Mouse (Mus musculus) kidney, embryonic 15.5 days (tissue): ENCODE results near the gene Olfr1238. TPM values are rescaled to one million over a fixed set of nuclear protein-coding genes. Genes with fewer than 3 reads are reported as not detected.
A peak's percentile ranks its signal among the peaks of the same experiment; 100 is the strongest.

Source experiments
- ATAC-seq: fragments of 200-750 bp; cut with Nextera tagmentation; replicated peaks from 2 replicates; pipeline ENCODE4 v1.8.0; 2017; ENCODE audit warnings: moderate TSS enrichment; ENCODE audit not compliant: low FRiP score
- H3K27ac ChIP-seq: fragments of 300-500 bp; sonication (generic); 2 replicates; pipeline ENCODE4 v1.5.1; 2015; ENCODE audit warnings: mild to moderate bottlenecking, inconsistent platforms
- H3K27me3 ChIP-seq: fragments of 300-500 bp; sonication (generic); 2 replicates; pipeline ENCODE4 v1.6.1; 2015; ENCODE audit warnings: inconsistent platforms
- H3K36me3 ChIP-seq: fragments of 300-500 bp; sonication (generic); 2 replicates; pipeline ENCODE4 v1.6.1; 2015; ENCODE audit warnings: inconsistent platforms
- H3K4me1 ChIP-seq: fragments of 300-500 bp; sonication (generic); 2 replicates; pipeline ENCODE4 v1.6.1; 2015; ENCODE audit warnings: inconsistent platforms
- H3K4me2 ChIP-seq: fragments of 300-500 bp; sonication (generic); 2 replicates; pipeline ENCODE4 v1.6.1; 2015; ENCODE audit warnings: moderate library complexity, mild to moderate bottlenecking, inconsistent platforms
- H3K4me3 ChIP-seq: fragments of 300-500 bp; sonication (generic); replicated peaks from 2 replicates; pipeline ENCODE4 v1.5.1; 2015; ENCODE audit warnings: mild to moderate bottlenecking, inconsistent platforms
- H3K9ac ChIP-seq: fragments of 300-500 bp; sonication (generic); 2 replicates; pipeline ENCODE4 v1.6.1; 2015; ENCODE audit warnings: mild to moderate bottlenecking, inconsistent platforms
- H3K9me3 ChIP-seq: fragments of 300-500 bp; sonication (generic); replicated peaks from 2 replicates; pipeline ENCODE4 v1.6.1; 2016; ENCODE audit warnings: inconsistent platforms
- WGBS: fragments of 180-500 bp; shearing (Covaris S2); methylation state at CpG from one replicate; pipeline ENCODE4 v1.1.7; 2015; ENCODE audit warnings: mixed read lengths; 5-methylcytosine and 5-hydroxymethylcytosine counted together
- polyA plus RNA-seq: library from polyadenylated mRNA; unstranded; fragments of >200 nt; fragmentation: Nextera tagmentation; extraction: Ambion mirVana; gene quantifications from 2 replicates; pipeline ENCODE4 v1.2.1, GENCODE M21; 2015

Olfr1238 gene
- polyA plus RNA-seq: not detected in 2 replicates

DNA sequence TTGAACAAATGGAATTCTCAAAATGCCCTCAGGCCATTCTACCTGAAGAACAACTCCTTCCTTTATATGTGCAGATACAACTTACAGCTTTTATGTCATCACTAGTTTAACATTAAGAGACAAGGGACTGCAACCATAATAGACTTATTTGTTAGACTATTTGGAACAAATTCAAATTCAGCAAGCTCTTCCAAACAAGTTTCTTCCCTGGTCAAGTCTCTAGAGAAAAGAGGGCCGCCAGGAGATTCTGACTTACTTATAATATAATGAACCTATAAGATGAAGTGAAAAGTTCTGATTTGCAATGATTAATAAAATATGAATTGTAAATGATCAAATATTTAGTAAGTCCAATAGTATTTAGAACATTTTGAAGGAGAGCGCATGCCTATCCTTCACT is at the start of gene Olfr1238:
Gene Olfr1238, minus strand, starts transcription at position 101 of the 400 bp plus-strand sequence.
- 93% methylated on average over 2 of the region's 2 CpGs for WGBS
- Histone ChIP-seq H3K4me2 (no peak within 1 kb of the TSS), H3K9me3 (no peaks in the 10 kb centered on the region), H3K36me3 (no peaks in the 10 kb centered on the region), H3K27ac (no peak within 1 kb of the TSS), H3K4me3 (no peak within 1 kb of the TSS), H3K9ac (no peak within 1 kb of the TSS), H3K27me3 (no peaks in the 10 kb centered on the region), H3K4me1 (no peaks in the 10 kb centered on the region)
- no peak for ATAC-seq

DNA sequence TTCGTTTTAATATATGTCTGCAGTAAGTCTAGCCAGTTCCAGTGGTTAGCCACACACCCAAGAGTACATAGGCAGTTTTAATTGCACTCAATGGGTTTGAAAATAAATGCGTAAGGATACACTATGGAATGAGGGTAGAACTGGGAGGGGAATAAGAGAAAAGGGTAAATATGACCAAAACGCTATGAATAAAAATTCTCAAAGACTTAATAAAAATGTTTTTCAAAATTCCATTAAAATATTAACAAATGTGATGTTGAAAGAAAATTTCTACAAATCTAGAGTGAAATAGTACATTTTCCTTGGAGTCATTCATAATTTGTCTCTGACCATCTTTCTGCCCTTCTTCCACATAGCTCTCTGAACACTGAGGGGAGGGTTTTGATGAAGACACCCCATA is 33.4 kb upstream of the Olfr1238 start, which contains the start of gene Olfr1240:
Gene Olfr1240, minus strand, starts transcription at position 101 of the 400 bp plus-strand sequence.
- Histone ChIP-seq H3K9ac (no peak within 1 kb of the TSS), H3K27me3 (no peaks in the 10 kb centered on the region), H3K4me1 (no peaks in the 10 kb centered on the region), H3K4me2 (no peak within 1 kb of the TSS), H3K36me3 (no peaks in the 10 kb centered on the region), H3K27ac (no peak within 1 kb of the TSS), H3K4me3 (no peak within 1 kb of the TSS), H3K9me3 (no peaks in the 10 kb centered on the region)
- WGBS: 89% methylated on average over 3 of the region's 3 CpGs
- no peak for ATAC-seq

DNA sequence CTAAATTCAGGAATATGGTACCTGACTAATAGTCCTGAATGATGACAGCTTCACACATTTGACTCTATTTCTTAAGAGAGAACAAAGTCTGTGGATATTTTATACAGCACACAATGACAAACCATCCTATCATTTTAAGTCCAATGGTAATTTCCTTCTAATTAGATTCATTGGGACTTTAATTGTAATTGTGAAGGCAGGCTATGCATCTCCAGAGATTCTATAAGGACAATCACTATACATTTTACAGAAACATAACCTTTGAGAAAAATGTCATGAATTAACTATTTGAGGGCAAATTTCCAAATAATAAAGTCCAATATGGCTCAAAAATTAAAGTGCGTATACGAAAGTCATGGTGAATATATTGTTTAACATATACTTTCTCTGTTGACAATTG is 10.8 kb upstream of the Olfr1238 start, which contains the start of gene Olfr1239:
Gene Olfr1239, minus strand, starts transcription at position 101 of the 400 bp plus-strand sequence.
- Histone ChIP-seq H3K9me3 (no peaks in the 10 kb centered on the region), H3K4me1 (no peaks in the 10 kb centered on the region), H3K27ac (no peak within 1 kb of the TSS), H3K9ac (no peak within 1 kb of the TSS), H3K36me3 (no peaks in the 10 kb centered on the region), H3K27me3 (no peaks in the 10 kb centered on the region), H3K4me3 (no peak within 1 kb of the TSS), H3K4me2 (no peak within 1 kb of the TSS)
- WGBS: 88% methylated on average over 2 of the region's 2 CpGs
- no peak for ATAC-seq

DNA sequence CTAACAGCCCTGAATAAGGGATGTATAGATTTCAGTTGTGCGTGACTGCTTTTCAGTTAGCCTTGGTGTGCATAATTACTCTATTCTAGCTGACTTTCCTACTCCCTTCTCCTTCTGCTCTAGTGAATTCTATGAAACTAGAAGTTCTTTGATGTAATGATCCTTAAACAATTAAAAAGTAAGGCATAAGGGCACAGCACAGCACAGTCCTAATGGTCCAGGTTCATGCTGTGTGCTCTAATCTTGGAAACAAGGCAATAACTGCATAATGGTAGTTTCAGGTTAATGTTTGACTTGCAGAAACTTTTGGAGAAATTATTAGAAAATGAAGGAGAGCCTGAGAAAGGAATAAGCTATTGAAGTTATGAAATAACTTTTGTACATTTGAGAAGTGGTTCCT is 5.1 kb upstream of the Olfr1238 start:
- no peak overlapping the region for H3K4me3 ChIP-seq
- no peak overlapping the region for H3K27ac ChIP-seq
- ATAC-seq: peak; percentile 82
- 75% methylated on average over 1 of the region's 1 CpGs for WGBS
- H3K4me1 ChIP-seq: no peaks in the 10 kb centered on the region
- no peak overlapping the region for H3K9ac ChIP-seq
- no peaks in the 10 kb centered on the region for H3K9me3 ChIP-seq
- H3K4me2 ChIP-seq: no peak overlapping the region
- no peaks in the 10 kb centered on the region for H3K36me3 ChIP-seq
- no peaks in the 10 kb centered on the region for H3K27me3 ChIP-seq

DNA sequence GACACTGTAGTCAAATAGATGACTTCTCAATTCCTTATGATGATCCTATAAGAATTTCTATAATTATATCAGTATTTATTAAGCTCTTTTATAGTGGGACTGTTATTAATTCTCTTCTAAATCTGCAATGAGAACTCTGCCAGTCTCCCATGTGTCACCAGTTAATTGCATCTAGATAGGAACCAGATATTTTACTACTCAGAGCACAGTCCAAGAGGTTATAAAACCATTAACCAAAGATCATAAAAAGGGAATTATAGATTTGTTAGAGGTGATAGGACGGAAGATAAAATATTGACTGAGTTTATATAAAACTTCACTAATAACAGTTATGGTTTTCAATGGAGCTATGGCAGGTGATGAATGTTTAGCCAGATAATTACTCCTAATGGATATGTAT is 8.6 kb downstream of the Olfr1238 start:
- no peaks in the 10 kb centered on the region for H3K27me3 ChIP-seq
- ATAC-seq: no peak
- H3K4me1 ChIP-seq: no peaks in the 10 kb centered on the region
- H3K9ac ChIP-seq: no peak overlapping the region
- WGBS: 78% methylated on average over 1 of the region's 1 CpGs
- H3K9me3 ChIP-seq: no peaks in the 10 kb centered on the region
- H3K4me3 ChIP-seq: no peak overlapping the region
- no peaks in the 10 kb centered on the region for H3K36me3 ChIP-seq
- no peak overlapping the region for H3K27ac ChIP-seq
- no peak overlapping the region for H3K4me2 ChIP-seq

DNA sequence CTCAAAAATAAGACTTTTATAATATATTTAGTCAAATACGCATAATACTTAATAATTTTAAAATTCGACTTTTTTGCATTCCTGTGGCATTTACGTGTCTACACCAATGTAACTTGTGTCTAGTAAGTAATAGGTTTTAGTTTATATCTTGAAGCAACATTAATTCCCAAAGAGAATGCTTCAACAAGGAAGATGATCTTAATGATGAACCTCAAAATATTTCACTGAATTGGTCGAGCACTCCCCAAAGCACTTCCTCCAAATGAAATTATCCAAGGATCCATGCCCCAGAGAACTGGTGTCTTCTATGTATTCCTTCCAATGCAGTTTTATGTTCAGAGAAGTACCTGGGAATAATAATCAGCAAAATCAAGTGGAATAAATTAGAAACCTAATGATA is 44.7 kb downstream of the Olfr1238 start, which contains the start of gene Olfr1234:
Gene Olfr1234, minus strand, starts transcription at position 101 of the 400 bp plus-strand sequence.
- whole genome bisulfite sequencing: 91% methylated on average over 4 of the region's 4 CpGs
- Histone ChIP-seq H3K9me3 (no peaks in the 10 kb centered on the region), H3K36me3 (no peaks in the 10 kb centered on the region), H3K9ac (no peak within 1 kb of the TSS), H3K4me2 (no peak within 1 kb of the TSS), H3K4me1 (no peaks in the 10 kb centered on the region), H3K4me3 (no peak within 1 kb of the TSS), H3K27ac (no peak within 1 kb of the TSS), H3K27me3 (no peaks in the 10 kb centered on the region)
- ATAC-seq: no peak

Other genes with a start within 250 kb of the Olfr1238 start
- not detected in 2 replicates for gene Olfr1224-ps1, start 245.6 kb downstream of the Olfr1238 start, polyA plus RNA-seq
- gene Olfr1225, start 235.0 kb downstream of the Olfr1238 start, polyA plus RNA-seq: not detected in 2 replicates
- gene Olfr1226, start 209.6 kb downstream of the Olfr1238 start, polyA plus RNA-seq: not detected in 2 replicates
- not detected in 2 replicates for gene Olfr1228, start 155.6 kb downstream of the Olfr1238 start, polyA plus RNA-seq
- not detected in 2 replicates for gene Olfr1229, start 121.7 kb downstream of the Olfr1238 start, polyA plus RNA-seq
- not detected in 2 replicates for gene Olfr1230, start 112.4 kb downstream of the Olfr1238 start, polyA plus RNA-seq
- gene Olfr1231, start 102.6 kb downstream of the Olfr1238 start, polyA plus RNA-seq: not detected in 2 replicates
- not detected in 2 replicates for gene Olfr1232, start 80.0 kb downstream of the Olfr1238 start, polyA plus RNA-seq
- gene Olfr1233, start 67.3 kb downstream of the Olfr1238 start, polyA plus RNA-seq: not detected in 2 replicates
- not detected in 2 replicates for gene Olfr1234, start 44.8 kb downstream of the Olfr1238 start, polyA plus RNA-seq
- gene Olfr1239, start 10.7 kb upstream of the Olfr1238 start, polyA plus RNA-seq: not detected in 2 replicates
- not detected in 2 replicates for gene Olfr1240, start 33.3 kb upstream of the Olfr1238 start, polyA plus RNA-seq
- not detected in 2 replicates for gene Olfr1241, start 77.5 kb upstream of the Olfr1238 start, polyA plus RNA-seq
- gene Olfr1242, start 88.7 kb upstream of the Olfr1238 start, polyA plus RNA-seq: not detected in 2 replicates
- not detected in 2 replicates for gene Olfr1243, start 121.8 kb upstream of the Olfr1238 start, polyA plus RNA-seq
- gene Olfr1245, start 168.8 kb upstream of the Olfr1238 start, polyA plus RNA-seq: not detected in 2 replicates
- not detected in 2 replicates for gene Olfr1246, start 183.5 kb upstream of the Olfr1238 start, polyA plus RNA-seq
- not detected in 2 replicates for gene Olfr1247, start 204.5 kb upstream of the Olfr1238 start, polyA plus RNA-seq
- not detected in 2 replicates for gene Olfr1248, start 208.6 kb upstream of the Olfr1238 start, polyA plus RNA-seq
- gene Olfr1249, start 225.3 kb upstream of the Olfr1238 start, polyA plus RNA-seq: not detected in 2 replicates